Mouse (Mus musculus) intestine, postnatal 0 days (tissue): ENCODE measurements around the gene Hadha. TPM values are rescaled to one million over a fixed set of nuclear protein-coding genes. Genes with fewer than 3 reads are reported as not detected.
A peak's percentile ranks its signal among the peaks of the same experiment; 100 is the strongest.

Experiments used
- ATAC-seq: fragments of 200-750 bp; cut with Nextera tagmentation; 2 replicates; pipeline ENCODE4 v1.8.0; 2017; ENCODE audit warnings: mild to moderate bottlenecking, moderate TSS enrichment, moderate library complexity
- H3K27ac ChIP-seq: fragments of 300-500 bp; sonication (generic); 2 replicates; pipeline ENCODE4 v1.5.1; 2014; ENCODE audit warnings: mild to moderate bottlenecking, low read depth, low read length, moderate library complexity
- H3K27me3 ChIP-seq: fragments of 300-500 bp; sonication (generic); replicated peaks from 2 replicates; pipeline ENCODE4 v1.6.1; 2014; ENCODE audit warnings: low read length, mixed read lengths; ENCODE audit not compliant: control insufficient read depth, insufficient read depth
- H3K36me3 ChIP-seq: fragments of 300-500 bp; sonication (generic); 2 replicates; pipeline ENCODE4 v1.6.1; 2014; ENCODE audit warnings: mild to moderate bottlenecking, moderate library complexity; ENCODE audit not compliant: control insufficient read depth, insufficient read depth
- H3K4me1 ChIP-seq: fragments of 300-500 bp; sonication (generic); replicated peaks from 2 replicates; pipeline ENCODE4 v1.6.1; 2014; ENCODE audit warnings: antibody characterized with exemption, low read length, mixed read lengths; ENCODE audit not compliant: control insufficient read depth, insufficient read depth
- H3K4me2 ChIP-seq: fragments of 300-500 bp; sonication (generic); replicated peaks from 2 replicates; pipeline ENCODE4 v1.6.1; 2014; ENCODE audit warnings: low read depth, mild to moderate bottlenecking, moderate library complexity
- H3K4me3 ChIP-seq: fragments of 300-500 bp; sonication (generic); 2 replicates; pipeline ENCODE4 v1.5.1; 2014; ENCODE audit warnings: low read depth, low read length
- H3K9ac ChIP-seq: fragments of 300-500 bp; sonication (generic); 2 replicates; pipeline ENCODE4 v1.6.1; 2014; ENCODE audit warnings: mild to moderate bottlenecking, low read depth, low read length
- H3K9me3 ChIP-seq: fragments of 300-500 bp; sonication (generic); 2 replicates; pipeline ENCODE4 v1.6.1; 2016; ENCODE audit warnings: mixed run types; ENCODE audit not compliant: control insufficient read depth
- CTCF ChIP-seq: sonication (generic); IDR thresholded peaks from 2 replicates; pipeline ENCODE4 v1.5.1; 2016; ENCODE audit warnings: low read depth, mild to moderate bottlenecking, control low read depth, antibody characterized with exemption, moderate library complexity
- whole genome bisulfite sequencing: fragments of 180-500 bp; shearing (Covaris S2); extraction: QIAGEN DNeasy Blood & Tissue Kit; methylation state at CpG from one replicate; pipeline ENCODE4 v1.1.7; 2014; 5-methylcytosine and 5-hydroxymethylcytosine counted together
- polyA plus RNA-seq: library from polyadenylated mRNA; unstranded; fragments of >200 nt; fragmentation: Nextera tagmentation; extraction: Ambion mirVana; gene quantifications from 2 replicates; pipeline ENCODE4 v1.2.1, GENCODE M21; 2015

The Hadha gene
- polyA plus RNA-seq, 1 experiment from 2014 or later: 307 TPM

- ATAC-seq: no peak
- Histone ChIP-seq H3K9ac (no peak overlapping the region), H3K4me1 (0 out of 2 replicates have a peak, but pooled peaks cover 3% of the 10 kb centered on the region), H3K4me2 (no peak overlapping the region), H3K9me3 (no peaks in the 10 kb centered on the region), H3K4me3 (no peak overlapping the region), H3K27ac (no peak overlapping the region), H3K36me3 (peaks cover 46% of the 10 kb centered on the region), H3K27me3 (peaks cover 7% of the 10 kb centered on the region)
- WGBS: 72% methylated on average over 1 of the region's 1 CpGs
- no peak for TF ChIP-seq CTCF
Measured at GRCm38 (mm10) chr5:30118018-30118417, 36.9 kb downstream of the Hadha start.

GRCm38 (mm10) chr5:30115718-30116117 is 39.2 kb downstream of the Hadha start:
- Histone ChIP-seq H3K9ac (no peak overlapping the region), H3K4me3 (no peak overlapping the region), H3K36me3 (peaks cover 23% of the 10 kb centered on the region), H3K9me3 (no peaks in the 10 kb centered on the region), H3K27me3 (peaks cover 7% of the 10 kb centered on the region), H3K4me1 (0 out of 2 replicates have a peak, but pooled peaks cover 6% of the 10 kb centered on the region), H3K4me2 (no peak overlapping the region), H3K27ac (no peak overlapping the region)
- WGBS: 43% methylated on average over 10 of the region's 10 CpGs
- TF ChIP-seq CTCF: peak; percentile 50
- no peak for ATAC-seq

- H3K4me1 ChIP-seq: 0 out of 2 replicates have a peak, but pooled peaks cover 3% of the 10 kb centered on the region
- TF ChIP-seq CTCF: no peak
- peak overlapping the region; percentile 95 for H3K4me2 ChIP-seq
- H3K36me3 ChIP-seq: peaks cover 13% of the 10 kb centered on the region
- WGBS: 1% methylated on average over 28 of the region's 28 CpGs
- H3K9me3 ChIP-seq: no peaks in the 10 kb centered on the region
- no peak for ATAC-seq
- H3K4me3 ChIP-seq: peak overlapping the region; percentile 52
- 0 out of 2 replicates have a peak overlapping the region, but pooled peaks have one; percentile 40 for H3K9ac ChIP-seq
- H3K27ac ChIP-seq: no peak overlapping the region
- H3K27me3 ChIP-seq: peaks cover 7% of the 10 kb centered on the region
Measured at GRCm38 (mm10) chr5:30114761-30115140, 40.2 kb downstream of the Hadha start.

- H3K4me3 ChIP-seq: peak overlapping the region; percentile 52
- ATAC-seq: peak; percentile 32
- H3K27ac ChIP-seq: no peak overlapping the region
- H3K27me3 ChIP-seq: peaks cover 7% of the 10 kb centered on the region
- H3K9me3 ChIP-seq: no peaks in the 10 kb centered on the region
- peak overlapping the region; percentile 95 for H3K4me2 ChIP-seq
- 2% methylated on average over 102 of the region's 103 CpGs for WGBS
- TF ChIP-seq CTCF: peak; percentile 81
- H3K9ac ChIP-seq: 0 out of 2 replicates have a peak overlapping the region, but pooled peaks have one; percentile 40
- H3K4me1 ChIP-seq: 0 out of 2 replicates have a peak, but pooled peaks cover 3% of the 10 kb centered on the region
- H3K36me3 ChIP-seq: peaks cover 7% of the 10 kb centered on the region
Measured at GRCm38 (mm10) chr5:30113881-30114760, 40.8 kb downstream of the Hadha start.

GRCm38 (mm10) chr5:30112533-30113068 is 42.4 kb downstream of the Hadha start:
- H3K4me2 ChIP-seq: no peak overlapping the region
- no peak for ATAC-seq

GRCm38 (mm10) chr5:30111771-30112170 is 43.2 kb downstream of the Hadha start:
- WGBS: 68% methylated on average over 3 of the region's 3 CpGs
- no peak for ATAC-seq
- TF ChIP-seq CTCF: no peak; the same call in 1 of the 2 replicates

More at GRCm38 (mm10) chr5:30112533-30113068, 42.4 kb downstream of the Hadha start:
- Histone ChIP-seq H3K4me3 (no peak overlapping the region), H3K27me3 (peaks cover 14% of the 10 kb centered on the region), H3K27ac (no peak overlapping the region), H3K4me1 (0 out of 2 replicates have a peak, but pooled peaks cover 3% of the 10 kb centered on the region), H3K9me3 (no peaks in the 10 kb centered on the region), H3K36me3 (no peaks in the 10 kb centered on the region), H3K9ac (no peak overlapping the region)
- WGBS: 51% methylated on average over 3 of the region's 3 CpGs
- peak; percentile 62 for TF ChIP-seq CTCF

More at GRCm38 (mm10) chr5:30111771-30112170, 43.2 kb downstream of the Hadha start:
- no peak overlapping the region for H3K9ac ChIP-seq
- H3K4me3 ChIP-seq: no peak overlapping the region
- H3K4me2 ChIP-seq: 0 out of 2 replicates have a peak overlapping the region, but pooled peaks have one; percentile 47
- peaks cover 18% of the 10 kb centered on the region for H3K27me3 ChIP-seq
- no peaks in the 10 kb centered on the region for H3K9me3 ChIP-seq
- H3K4me1 ChIP-seq: 0 out of 2 replicates have a peak, but pooled peaks cover 3% of the 10 kb centered on the region
- H3K27ac ChIP-seq: no peak overlapping the region
- H3K36me3 ChIP-seq: no peaks in the 10 kb centered on the region
